Mouse (Mus musculus) heart, embryonic 11.5 days (tissue): ENCODE results near the gene Pelo. TPM values are rescaled to one million over a fixed set of nuclear protein-coding genes. Genes with fewer than 3 reads are reported as not detected.
A peak's percentile ranks its signal among the peaks of the same experiment; 100 is the strongest.

Experiments used
- ATAC-seq: fragments of 200-750 bp; cut with Nextera tagmentation; replicated peaks from 2 replicates; pipeline ENCODE4 v1.8.0; 2017; ENCODE audit warnings: moderate library complexity; ENCODE audit not compliant: insufficient number of reproducible peaks, low FRiP score, low TSS enrichment
- H3K27ac ChIP-seq: fragments of 300-500 bp; sonication (generic); 2 replicates; pipeline ENCODE4 v1.5.1; 2014; ENCODE audit warnings: mild to moderate bottlenecking, low read depth, low read length
- H3K27me3 ChIP-seq: fragments of 300-500 bp; sonication (generic); 2 replicates; pipeline ENCODE4 v1.6.1; 2014; ENCODE audit warnings: mild to moderate bottlenecking, low read length, mixed read lengths; ENCODE audit not compliant: control insufficient read depth, insufficient read depth
- H3K36me3 ChIP-seq: fragments of 300-500 bp; sonication (generic); 2 replicates; pipeline ENCODE4 v1.6.1; 2014; ENCODE audit warnings: mild to moderate bottlenecking, low read length, moderate library complexity, mixed read lengths; ENCODE audit not compliant: control insufficient read depth, insufficient read depth
- H3K4me1 ChIP-seq: fragments of 300-500 bp; sonication (generic); 2 replicates; pipeline ENCODE4 v1.6.1; 2014; ENCODE audit warnings: low read length; ENCODE audit not compliant: control insufficient read depth, insufficient read depth
- H3K4me2 ChIP-seq: fragments of 300-500 bp; sonication (generic); 2 replicates; pipeline ENCODE4 v1.6.1; 2014; ENCODE audit warnings: mild to moderate bottlenecking, moderate library complexity
- H3K4me3 ChIP-seq: fragments of 300-500 bp; sonication (generic); 2 replicates; pipeline ENCODE4 v1.5.1; 2014; ENCODE audit warnings: low read depth, low read length
- H3K9ac ChIP-seq: fragments of 300-500 bp; sonication (generic); 2 replicates; pipeline ENCODE4 v1.6.1; 2014; ENCODE audit warnings: mild to moderate bottlenecking, low read depth, low read length, moderate library complexity
- H3K9me3 ChIP-seq: fragments of 300-500 bp; sonication (generic); replicated peaks from 2 replicates; pipeline ENCODE4 v1.6.1; 2016; ENCODE audit warnings: low read length; ENCODE audit not compliant: control insufficient read depth
- WGBS: fragments of 180-500 bp; shearing (Covaris S2); extraction: QIAGEN DNeasy Blood & Tissue Kit; methylation state at CpG from one replicate; pipeline ENCODE4 v1.1.7; 2014; ENCODE audit not compliant: insufficient replicate concordance; 5-methylcytosine and 5-hydroxymethylcytosine counted together
- polyA plus RNA-seq: library from polyadenylated mRNA; unstranded; fragments of >200 nt; fragmentation: Nextera tagmentation; extraction: Ambion mirVana; gene quantifications from 2 replicates; pipeline ENCODE4 v1.2.1, GENCODE M21; 2014

Gene Pelo
- polyA plus RNA-seq, 1 experiment from 2014 or later = 12.7 TPM

DNA sequence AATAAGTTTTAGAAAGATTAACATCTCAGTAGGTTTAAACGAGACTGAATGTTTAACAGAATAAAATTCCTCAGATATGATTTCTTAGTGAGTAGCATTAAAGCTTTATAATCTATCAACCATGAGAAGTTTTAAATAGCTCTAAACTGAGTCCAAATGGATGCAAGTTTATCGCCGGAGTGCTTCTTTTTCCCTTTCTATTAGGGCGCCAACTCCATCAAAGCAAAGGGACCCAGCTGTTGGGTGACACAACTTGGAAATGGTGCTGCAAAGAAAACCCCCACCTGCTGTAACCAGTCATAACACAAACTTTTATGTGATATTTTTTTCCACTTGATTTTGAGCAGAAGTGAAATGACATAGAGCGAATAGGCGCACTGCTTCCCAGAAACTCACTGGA, 17.6 kb downstream of the Pelo start:
- H3K27me3 ChIP-seq = no peaks in the 10 kb centered on the region
- H3K9ac ChIP-seq = no peak overlapping the region
- H3K27ac ChIP-seq = no peak overlapping the region
- no peaks in the 10 kb centered on the region for H3K4me1 ChIP-seq
- H3K9me3 ChIP-seq = no peaks in the 10 kb centered on the region
- H3K36me3 ChIP-seq = no peaks in the 10 kb centered on the region
- H3K4me3 ChIP-seq = no peak overlapping the region
- ATAC-seq = no peak
- H3K4me2 ChIP-seq = no peak overlapping the region
- WGBS = 91% methylated on average over 6 of the region's 6 CpGs

DNA sequence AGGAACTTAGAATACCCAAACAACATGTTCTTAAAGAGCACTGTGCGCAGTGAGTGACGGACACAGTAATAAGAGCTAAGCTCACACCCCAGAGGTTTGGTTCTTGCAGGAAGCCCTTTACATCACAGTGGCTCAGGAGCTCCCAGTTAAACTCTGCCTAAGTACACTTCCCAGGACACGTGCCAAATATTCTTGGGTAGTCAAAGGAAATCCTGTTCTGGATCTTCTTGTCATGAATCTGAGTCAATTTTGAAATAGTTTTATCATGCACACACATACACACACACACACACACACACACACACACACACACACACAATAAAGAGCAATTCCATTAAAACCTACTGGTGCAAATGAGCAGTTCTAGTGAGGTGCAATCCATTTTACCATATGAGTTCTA, 18.6 kb downstream of the Pelo start:
- Histone ChIP-seq H3K4me1 (no peaks in the 10 kb centered on the region), H3K27ac (no peak overlapping the region), H3K9ac (no peak overlapping the region), H3K4me2 (no peak overlapping the region), H3K4me3 (no peak overlapping the region), H3K36me3 (no peaks in the 10 kb centered on the region), H3K9me3 (no peaks in the 10 kb centered on the region), H3K27me3 (no peaks in the 10 kb centered on the region)
- ATAC-seq = no peak
- WGBS = 79% methylated on average over 3 of the region's 3 CpGs

DNA sequence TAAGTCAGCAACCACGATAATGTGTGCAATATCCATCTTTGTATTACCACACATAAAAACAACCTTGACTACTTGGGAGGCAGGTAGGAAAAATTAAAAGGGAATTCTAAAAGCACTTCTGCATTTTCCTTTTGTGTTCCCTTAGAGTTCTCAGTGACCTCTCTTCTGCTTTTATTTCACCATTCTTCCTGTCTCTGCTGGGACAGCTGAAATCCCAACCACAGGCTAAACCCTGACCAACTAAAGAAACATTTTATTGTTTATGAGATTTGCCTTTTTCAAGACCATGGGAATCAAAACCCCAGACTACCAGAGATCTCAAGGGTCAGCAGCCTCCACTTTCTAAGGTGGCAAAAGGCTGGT, 22.0 kb downstream of the Pelo start:
- no peak overlapping the region for H3K4me2 ChIP-seq
- WGBS = 98% methylated on average over 1 of the region's 1 CpGs
- H3K27ac ChIP-seq = no peak overlapping the region
- H3K4me3 ChIP-seq = no peak overlapping the region
- H3K36me3 ChIP-seq = no peaks in the 10 kb centered on the region
- H3K27me3 ChIP-seq = no peaks in the 10 kb centered on the region
- H3K9ac ChIP-seq = no peak overlapping the region
- no peak for ATAC-seq
- H3K4me1 ChIP-seq = no peaks in the 10 kb centered on the region
- H3K9me3 ChIP-seq = no peaks in the 10 kb centered on the region

DNA sequence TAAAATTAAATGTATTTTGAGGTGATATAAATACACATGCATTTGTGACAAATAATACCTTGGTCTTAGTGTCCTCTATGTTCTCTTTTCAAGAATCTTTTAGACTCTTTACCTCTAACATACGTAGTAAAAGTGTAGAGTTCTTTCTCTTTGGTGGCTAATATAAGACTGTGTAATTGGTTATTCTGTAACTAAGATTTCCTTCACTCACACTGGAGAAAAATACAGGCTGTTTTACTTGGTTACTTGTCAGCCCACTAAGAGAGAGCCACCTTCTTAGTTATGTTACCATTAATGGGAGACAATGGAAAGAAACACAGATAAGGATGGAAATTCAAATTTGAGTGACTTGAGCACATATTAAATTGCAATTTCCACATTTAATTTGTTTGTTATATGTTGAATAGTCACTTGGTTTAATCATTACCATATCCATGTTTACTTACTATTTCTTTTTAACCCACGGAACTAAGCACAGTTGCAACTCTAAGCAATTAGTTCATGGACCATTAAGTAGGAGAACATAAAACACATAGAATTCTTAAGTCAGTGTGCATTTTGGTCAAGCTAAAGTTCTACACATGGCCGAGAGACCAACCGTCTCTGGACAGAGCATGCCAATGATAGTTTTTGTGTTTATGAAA, 22.5 kb downstream of the Pelo start:
- Histone ChIP-seq H3K4me3 (no peak overlapping the region), H3K27me3 (no peaks in the 10 kb centered on the region), H3K4me2 (no peak overlapping the region), H3K36me3 (no peaks in the 10 kb centered on the region), H3K4me1 (no peaks in the 10 kb centered on the region), H3K9ac (no peak overlapping the region), H3K27ac (no peak overlapping the region), H3K9me3 (no peaks in the 10 kb centered on the region)
- WGBS = 87% methylated on average over 4 of the region's 4 CpGs
- no peak for ATAC-seq

DNA sequence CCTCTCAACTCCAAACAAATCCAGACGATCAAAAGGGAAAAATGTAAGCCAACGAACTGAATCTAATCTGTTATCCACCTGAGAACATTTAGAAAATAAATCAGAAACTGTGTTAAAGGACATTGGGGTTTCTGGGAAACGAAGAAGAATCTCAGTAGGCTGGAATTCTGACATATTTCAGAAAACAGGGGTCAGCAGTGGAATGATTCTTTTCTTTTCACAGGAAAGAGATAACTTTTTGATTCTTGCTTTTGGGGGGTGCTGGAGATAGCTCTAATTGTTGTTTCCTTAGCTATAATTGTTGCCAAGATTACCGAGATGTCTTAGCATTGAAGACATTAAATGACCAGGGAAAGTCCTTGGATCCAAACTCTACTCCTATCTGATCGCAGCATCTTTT, 32.4 kb downstream of the Pelo start:
- Histone ChIP-seq H3K4me1 (peaks cover 6% of the 10 kb centered on the region; the same call in 1 of the 2 replicates), H3K4me2 (no peak overlapping the region), H3K9me3 (no peaks in the 10 kb centered on the region), H3K36me3 (no peaks in the 10 kb centered on the region), H3K4me3 (no peak overlapping the region), H3K9ac (no peak overlapping the region), H3K27ac (no peak overlapping the region), H3K27me3 (no peaks in the 10 kb centered on the region)
- WGBS = 77% methylated on average over 5 of the region's 5 CpGs
- ATAC-seq = no peak

DNA sequence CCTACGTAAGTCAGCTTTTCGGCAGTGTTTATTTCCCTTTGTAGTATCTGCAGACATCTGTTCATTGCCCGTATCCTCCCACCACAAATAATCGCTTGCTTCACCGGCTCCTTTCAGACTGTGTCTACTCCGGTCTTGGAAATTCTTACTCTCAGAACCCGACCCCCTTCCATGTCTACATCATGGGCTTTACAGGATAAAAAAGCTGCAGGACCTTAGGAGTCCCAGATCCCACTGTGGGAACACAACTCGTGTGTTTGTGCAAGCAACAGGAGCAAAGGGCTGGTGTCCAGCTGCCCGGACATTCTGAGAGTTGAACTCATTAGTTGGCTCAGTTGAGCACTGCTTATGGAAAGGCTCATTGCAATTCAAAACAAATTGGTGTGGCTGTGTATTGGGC, 35.2 kb downstream of the Pelo start:
- Histone ChIP-seq H3K9me3 (no peaks in the 10 kb centered on the region), H3K9ac (no peak overlapping the region), H3K27me3 (no peaks in the 10 kb centered on the region), H3K4me1 (peaks cover 6% of the 10 kb centered on the region; the same call in 1 of the 2 replicates), H3K27ac (peak overlapping the region; percentile 22; the same call in 1 of the 2 replicates), H3K4me2 (no peak overlapping the region), H3K4me3 (no peak overlapping the region), H3K36me3 (no peaks in the 10 kb centered on the region)
- WGBS = 55% methylated on average over 9 of the region's 9 CpGs
- ATAC-seq = no peak

DNA sequence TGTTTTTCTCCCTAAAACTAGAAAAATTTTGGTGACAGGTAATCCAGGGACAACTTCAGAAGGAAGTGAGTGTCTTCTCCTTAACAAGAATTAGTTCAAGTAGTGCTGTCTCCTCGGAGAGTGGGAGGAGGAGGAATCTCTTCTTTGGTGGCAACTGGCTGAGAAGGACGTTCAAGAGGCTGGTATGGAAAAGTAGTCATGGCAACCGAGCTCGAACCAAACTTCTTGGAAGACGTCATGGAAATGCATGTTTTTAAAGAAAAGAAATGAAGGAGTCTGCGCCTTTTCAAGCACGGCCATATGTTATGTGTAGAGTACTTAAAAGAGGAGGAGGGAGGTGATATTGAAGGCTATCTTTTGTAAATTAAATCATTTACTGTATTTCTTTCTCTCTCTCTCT, 37.4 kb downstream of the Pelo start:
- 78% methylated on average over 7 of the region's 7 CpGs for WGBS
- ATAC-seq = no peak

DNA sequence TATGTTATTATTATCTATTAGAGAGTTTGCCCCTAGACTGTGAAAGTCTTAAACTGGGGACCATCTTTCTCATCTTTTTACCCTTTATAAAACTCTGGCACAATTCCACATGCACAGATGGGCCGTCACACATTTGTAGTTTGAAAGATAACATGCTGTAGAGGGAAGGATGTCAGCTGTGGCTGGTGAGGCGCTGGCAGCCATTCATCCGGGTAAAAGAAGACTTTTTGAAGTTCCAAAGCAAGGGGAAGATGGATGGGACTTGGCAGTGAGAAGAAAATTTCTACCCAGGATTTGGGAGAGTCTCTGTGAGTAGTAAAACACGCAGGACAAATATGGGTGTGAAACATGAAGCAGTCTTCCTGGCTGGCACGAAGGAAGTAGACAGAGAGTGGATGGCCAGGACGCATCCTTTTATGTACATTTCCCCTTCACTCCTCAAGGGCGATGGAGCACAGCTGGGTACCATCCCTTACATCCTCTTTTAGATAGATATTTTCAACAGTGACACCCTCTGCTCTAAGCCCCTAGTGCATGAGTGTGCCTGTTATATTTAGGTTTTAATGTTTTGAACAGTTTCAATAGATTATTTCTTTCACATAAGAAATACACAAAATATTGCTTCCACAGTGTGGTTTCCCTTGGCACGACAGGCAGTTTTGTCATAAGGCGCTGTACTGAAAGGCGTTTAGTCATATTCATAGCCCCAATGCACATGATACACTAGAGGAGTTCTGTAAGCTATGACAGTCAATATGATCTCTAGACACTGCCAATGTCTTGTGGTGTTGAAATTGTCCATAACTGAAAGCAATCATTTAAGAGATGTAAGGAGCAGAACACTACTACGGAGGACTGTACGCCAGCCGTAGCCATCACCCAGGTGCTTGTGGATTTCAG, 39.1 kb downstream of the Pelo start:
- no peaks in the 10 kb centered on the region for H3K27me3 ChIP-seq
- 70% methylated on average over 13 of the region's 13 CpGs for WGBS
- H3K4me1 ChIP-seq = peaks cover 6% of the 10 kb centered on the region; the same call in 1 of the 2 replicates
- no peak overlapping the region for H3K4me2 ChIP-seq
- H3K36me3 ChIP-seq = no peaks in the 10 kb centered on the region; the same call in 1 of the 2 replicates
- no peaks in the 10 kb centered on the region for H3K9me3 ChIP-seq
- no peak overlapping the region for H3K9ac ChIP-seq
- 0 out of 2 replicates have a peak overlapping the region, but pooled peaks have one; percentile 10 for H3K27ac ChIP-seq
- no peak overlapping the region for H3K4me3 ChIP-seq
- no peak for ATAC-seq

More for the DNA sequence above, 37.4 kb downstream of the Pelo start:
- Histone ChIP-seq H3K4me3 (no peak overlapping the region), H3K4me1 (peaks cover 6% of the 10 kb centered on the region; the same call in 1 of the 2 replicates), H3K36me3 (no peaks in the 10 kb centered on the region; the same call in 1 of the 2 replicates), H3K9me3 (no peaks in the 10 kb centered on the region), H3K27me3 (no peaks in the 10 kb centered on the region), H3K4me2 (no peak overlapping the region), H3K27ac (no peak overlapping the region), H3K9ac (no peak overlapping the region)
